Mouse (Mus musculus): Measurements from ENCODE around the gene Cops9.

- TF ChIP-seq POLR2A (IDR thresholded peaks at IDR 0.05; ENCODE audit: control insufficient read depth, extremely low read depth, insufficient read depth, low read length, poor library complexity): no peak
- TF ChIP-seq CTCF (IDR thresholded peaks at IDR 0.05; ENCODE audit: borderline replicate concordance, control insufficient read depth, extremely low read depth, insufficient read depth, low read length, poor library complexity): no peak
These were observed 5.1 kb downstream of the Cops9 start for GRCm38 (mm10) chr1:92636676-92637075.

Measured in thymus, adult 2 months (tissue).